Mouse (Mus musculus) layer of hippocampus, postnatal 25 days (tissue): ENCODE measurements around the gene Etl4. TPM values are rescaled to one million over a fixed set of nuclear protein-coding genes. Genes with fewer than 3 reads are reported as not detected.
"Not testable (repeated sequence)": the region's sequence is repeated elsewhere in the genome, so short reads cannot be mapped to it uniquely, and the experiment has no call there.

Experiments
- DNase-seq, 2 experiments: peaks; one replicate each; pipeline ENCODE4 v3.0.0; 2022; ENCODE audit warnings: mixed read lengths in 2 of 2, low spot score in 1 of 2; ENCODE audit errors: extremely low spot score in 1 of 2
- total RNA-seq, 2 experiments: library from RNA; stranded (reverse); gene quantifications; 2 replicates each; pipeline ENCODE4 v1.2.3; 2021

Etl4 gene
- total RNA-seq, 2 experiments from 2014 or later, result 67.0 to 77.8 TPM

DNA sequence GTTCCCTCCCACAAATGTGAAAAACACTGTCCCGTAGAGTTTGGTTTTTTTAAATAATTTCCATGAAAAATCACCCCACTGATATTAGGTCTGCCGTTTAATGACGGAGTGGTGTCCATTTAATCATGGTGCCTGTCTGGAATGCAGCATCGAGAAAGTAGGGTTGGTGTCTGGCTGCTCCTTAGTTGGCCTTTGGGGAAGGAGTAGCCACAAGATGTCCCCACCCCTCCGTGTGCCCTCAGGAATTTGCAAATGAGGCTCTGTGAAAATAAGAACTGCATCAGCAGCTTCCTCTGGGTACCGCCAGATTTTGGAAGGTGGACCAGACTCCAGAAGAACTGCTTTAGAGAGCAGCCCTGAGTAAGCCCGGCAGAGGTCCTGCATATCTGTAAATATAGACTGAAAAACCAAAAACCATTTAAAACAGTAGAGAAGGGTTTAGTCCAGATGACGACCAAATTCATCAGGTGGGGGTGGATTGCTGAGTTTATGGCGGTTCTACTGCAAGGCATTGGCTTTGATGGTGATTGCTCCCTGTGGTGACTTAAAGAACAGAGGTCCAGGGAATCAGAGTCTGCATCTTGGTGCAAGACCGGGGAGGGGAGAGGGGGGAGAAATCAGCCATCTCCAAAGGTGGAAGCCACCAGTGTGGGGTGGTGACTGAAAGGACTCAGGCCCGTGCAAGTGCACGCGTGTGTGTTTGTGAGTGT is 762.1 kb downstream of the Etl4 start:
- DNase-seq, result no peak

DNA sequence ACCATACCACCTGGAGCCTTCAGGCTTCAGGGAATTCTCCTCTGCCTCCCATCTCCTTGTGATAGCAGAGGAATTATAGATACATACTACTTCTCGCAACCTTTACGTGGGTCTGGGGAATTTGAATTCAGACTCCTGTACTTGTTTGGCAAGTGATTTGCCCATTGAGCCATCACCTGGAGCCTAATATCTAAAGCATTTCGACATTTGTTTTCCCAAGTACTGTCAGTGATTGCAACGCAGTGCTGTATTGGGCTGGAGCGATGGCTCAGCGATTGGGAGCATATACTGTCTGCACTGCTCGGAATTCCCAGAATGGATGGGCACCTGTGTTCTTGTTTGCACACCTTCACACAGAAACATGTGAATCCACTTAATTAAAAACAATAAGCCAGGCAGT is 762.7 kb downstream of the Etl4 start:
- no peak for DNase-seq

DNA sequence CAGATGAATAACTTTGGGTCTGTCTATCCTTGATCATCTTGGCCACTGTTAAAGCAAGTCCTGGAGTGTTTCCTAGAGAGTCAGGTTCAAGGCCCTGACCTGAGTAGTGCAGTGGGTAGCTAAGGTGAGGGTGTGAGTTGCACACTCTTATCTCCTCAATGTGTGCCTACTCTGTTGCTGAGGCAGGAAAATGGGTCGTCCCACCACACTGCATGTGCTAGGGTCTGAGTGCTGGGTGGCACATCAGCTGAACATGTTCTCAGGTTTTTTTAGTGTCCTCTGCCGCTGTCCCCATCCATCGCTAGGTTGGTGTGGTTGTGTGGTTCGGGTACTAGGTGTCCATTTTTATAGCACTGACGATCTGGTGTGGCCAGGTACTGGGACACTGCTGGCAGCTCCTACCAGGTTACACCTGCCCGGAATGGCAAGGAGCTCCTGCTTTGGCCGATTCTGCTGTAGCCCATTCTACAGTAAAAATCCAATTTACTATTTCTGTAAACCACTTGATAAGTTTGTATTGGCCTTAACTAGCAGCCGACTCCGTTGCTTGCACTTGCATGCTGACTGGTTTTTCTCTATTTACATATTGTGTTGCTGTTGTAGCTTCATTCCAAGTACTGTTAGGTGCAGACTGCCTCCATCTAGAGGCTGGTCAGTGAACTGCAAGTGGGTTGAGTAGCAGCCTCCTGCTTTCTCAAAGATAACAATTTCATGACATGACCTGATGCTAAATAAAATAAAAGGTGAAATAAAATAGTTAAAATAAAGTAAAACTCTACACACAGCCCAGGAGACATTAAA is 763.4 kb downstream of the Etl4 start:
- DNase-seq, result peak; percentile 41 to 79

DNA sequence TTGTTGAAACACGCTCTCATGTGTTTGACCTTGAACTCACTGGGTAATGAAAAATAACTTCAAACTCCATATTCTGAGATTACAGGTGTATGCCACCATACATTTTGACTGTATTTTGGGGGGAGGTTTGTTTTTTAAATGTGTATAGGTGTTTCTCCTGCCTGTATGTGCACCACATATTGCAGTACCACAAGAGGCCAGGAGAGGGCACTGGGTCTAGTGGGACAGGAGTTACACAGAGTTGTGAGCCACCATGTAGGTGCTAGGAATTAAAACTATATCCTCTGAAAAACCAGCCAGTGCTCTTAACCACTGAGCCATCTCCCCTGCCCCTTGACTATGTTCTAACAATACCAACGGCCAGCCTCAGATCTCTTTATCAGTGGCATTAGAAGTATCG is 766.8 kb downstream of the Etl4 start:
- DNase-seq, result no peak

DNA sequence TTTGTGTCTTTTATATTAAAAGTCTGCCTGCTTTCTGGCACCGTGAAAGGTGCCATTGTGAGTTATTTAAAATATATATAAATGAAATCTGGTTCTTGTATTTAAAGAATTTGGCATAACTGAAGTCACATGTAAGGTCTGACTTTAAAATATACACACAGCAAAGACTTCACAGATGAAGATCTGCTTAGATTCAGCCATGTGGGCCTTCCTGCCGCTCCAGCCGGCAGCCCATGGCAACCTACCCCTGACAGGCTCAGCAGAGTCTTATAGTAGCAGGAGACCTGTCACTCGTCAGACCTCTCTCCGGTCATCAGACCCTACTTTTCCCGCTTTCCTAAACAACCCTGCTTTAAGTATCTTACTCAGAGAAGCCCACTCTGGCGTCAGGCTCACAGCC is 769.2 kb downstream of the Etl4 start:
- no peak for DNase-seq

DNA sequence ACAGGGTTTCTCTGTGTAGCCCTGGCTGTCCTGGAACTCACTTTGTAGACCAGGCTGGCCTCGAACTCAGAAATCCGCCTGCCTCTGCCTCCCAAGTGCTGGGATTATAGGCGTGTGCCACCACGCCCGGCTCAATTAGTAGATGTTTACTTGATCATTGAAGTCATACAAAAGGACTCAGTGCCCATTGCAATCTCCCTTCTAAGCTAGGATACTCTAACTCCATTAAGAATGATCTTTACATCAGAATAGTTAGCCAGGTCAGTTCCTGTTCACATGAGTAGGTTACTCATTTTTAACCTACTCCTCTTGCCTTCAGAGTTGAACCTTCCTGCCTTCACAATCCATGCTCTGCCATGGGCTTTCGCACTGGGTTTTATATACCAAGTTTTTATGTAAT is 772.6 kb downstream of the Etl4 start:
- DNase-seq, result not testable (repeated sequence)

DNA sequence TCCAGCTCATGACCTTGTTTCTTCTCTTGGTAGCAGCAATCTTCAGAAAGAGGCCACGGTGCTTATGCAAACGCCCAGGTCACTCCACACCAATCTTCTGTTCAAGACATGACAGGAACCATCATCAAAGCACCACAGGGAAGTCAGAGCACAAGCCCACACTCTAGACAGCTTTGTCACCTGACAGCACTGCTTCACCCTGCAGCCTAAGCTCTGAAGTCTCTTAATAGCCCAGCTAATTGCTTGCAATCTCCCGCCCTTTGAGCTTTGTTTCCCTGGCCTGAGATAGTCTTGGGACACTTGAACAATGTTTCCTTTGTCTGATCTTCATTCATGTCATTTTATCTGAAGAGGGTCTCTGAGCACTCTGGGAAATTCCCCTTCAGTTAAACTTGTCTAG is 779.8 kb downstream of the Etl4 start:
- no peak for DNase-seq

DNA sequence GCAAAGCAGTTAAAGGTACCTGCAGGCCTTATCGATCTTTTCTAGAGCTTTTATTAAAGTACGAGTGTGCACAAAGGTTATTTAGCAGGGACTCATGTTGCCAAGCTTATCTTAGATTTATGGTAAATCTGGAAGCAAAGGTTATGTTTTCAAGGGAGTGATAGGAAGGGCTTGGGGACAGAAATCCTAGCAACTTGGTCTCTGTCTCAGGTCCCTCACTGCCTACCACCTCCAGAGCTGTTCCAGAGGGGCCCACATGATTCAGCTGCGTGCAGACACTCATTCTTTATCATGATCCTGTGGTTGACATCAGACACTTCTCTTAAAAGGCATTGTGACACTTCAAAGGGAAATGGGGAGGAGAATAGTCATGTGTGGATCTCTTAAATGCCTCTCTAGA is 783.3 kb downstream of the Etl4 start:
- no peak for DNase-seq

DNA sequence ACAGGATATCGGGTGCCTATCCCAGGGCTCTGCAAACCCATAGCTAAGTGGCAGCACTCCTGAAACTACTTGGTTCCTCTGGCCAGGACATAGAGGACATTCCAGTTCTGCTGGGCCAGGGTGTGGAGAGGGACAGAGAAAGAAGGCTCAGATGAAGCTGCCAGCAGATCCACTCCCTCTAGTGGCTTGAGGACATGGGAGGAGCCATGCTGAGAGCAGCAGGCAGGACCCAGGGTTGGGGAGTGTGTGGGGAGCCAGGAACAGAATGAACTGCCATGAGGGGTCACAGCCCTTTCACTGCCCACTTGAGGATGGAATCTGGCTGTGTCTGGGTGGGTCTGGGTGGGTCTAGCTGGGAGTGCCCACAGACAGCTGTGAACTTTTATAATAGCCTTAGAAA is 784.2 kb downstream of the Etl4 start:
- DNase-seq, result no peak

DNA sequence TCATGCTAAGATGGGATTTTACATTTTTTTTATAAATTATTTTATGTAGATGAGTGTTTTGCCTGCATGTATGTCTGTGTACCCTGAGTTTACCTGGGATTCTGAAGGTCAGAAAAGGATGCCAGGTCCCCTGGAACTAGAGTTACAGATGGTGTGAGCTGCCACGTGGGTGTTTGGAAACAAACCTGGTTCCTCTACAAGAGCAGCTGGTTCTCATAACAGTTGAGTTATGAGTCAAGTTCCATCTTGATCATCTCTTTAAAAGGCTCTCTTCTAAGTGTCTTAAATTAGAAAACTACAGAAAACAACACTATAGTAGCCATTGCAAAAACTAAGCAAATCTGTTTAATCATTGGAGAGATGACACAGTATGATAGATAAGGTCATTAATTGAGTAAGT is 788.1 kb downstream of the Etl4 start:
- DNase-seq, result no peak

DNA sequence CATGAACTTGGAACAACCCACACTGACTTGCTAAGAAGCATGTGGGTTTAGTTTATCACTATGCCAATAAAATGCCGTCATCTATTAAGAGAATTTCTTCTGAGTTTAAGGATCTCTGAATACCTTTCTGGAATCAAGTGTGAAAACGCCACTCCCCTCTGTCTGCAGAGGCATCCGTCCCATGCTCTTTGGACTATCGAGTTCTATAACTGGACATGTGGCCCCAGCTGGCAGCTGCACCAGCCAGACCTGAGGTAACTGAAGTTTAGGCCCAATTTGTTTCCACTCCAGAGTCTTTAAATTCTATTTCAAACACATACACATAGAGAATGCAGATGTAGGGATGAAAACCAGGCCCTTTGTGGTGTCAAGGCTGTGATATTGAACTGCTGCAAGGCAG is 795.5 kb downstream of the Etl4 start:
- no peak for DNase-seq

DNA sequence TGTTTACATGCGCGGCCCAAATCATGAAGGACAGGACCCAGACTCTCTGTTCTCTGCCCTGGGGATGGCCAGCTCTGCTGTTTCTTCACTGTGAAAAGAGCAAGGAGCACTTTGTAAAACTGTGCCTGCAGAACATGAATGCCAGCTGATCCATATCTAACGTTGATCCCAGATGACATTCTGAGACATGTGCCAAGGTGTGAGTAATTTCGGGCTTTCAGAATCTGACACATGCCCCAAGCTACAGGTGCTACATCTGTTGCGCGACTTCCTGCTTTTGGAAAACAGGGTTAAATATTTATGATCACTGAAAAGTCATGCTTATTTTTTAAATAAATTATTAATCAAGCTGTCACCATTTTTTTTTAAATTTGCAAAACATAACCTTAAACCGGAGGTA is 801.0 kb downstream of the Etl4 start:
- no peak for DNase-seq

DNA sequence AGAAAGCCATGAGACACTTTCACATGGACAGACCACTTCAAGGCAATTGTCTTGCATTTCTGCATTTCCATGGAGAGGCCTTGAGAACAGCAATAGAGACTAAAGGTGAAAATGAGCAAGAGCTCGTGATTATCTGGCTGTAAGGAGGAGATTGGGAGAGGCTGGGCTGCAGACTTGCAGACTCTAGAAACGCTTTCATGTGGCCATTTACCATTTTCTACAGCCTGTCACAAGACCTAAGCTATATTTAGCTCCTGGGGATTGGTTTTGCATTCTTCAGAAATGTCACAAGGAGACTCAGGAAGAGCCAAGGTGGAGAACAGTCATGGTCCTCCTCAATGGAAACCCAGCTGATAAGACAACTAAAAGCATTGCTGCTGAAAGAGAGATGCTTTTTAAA is 801.4 kb downstream of the Etl4 start:
- no peak for DNase-seq

DNA sequence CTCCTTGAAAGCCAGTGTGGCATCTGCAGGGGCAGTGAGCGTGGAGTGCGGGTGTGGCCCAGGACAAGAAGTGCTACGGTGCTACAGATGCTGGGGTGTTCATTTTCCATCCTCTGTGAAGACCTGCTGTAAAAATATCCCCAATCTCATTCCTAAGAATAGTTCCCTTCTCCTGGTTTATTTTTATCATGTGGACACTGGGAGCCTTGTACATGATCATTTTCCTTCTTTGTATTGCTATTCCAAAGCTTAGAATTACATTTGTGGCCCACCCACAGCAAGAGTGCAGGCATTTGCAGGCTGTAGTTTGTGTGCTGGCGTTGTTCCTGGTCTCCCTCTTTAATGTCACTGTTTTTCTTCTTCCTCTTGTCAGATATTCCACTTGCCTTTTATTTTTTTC is 809.5 kb downstream of the Etl4 start:
- DNase-seq, result no peak

DNA sequence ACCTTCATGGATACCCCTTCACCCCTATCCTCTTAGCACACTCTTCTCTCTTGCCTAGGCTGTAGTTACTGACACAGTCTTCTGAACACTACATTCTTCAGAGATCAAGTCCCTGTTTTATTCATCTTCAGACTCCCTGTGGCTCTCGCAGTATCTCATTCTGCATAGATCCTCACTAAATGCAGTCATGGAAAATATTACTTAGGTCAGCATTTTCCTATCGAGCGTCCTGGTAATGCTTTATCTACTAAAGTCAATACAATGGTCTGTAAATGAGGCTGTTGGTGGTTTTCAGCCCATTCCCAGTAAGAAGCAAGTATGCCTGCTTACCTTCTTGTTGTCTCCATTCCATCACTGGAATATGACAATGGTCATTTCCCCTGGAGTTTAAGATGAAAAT is 811.5 kb downstream of the Etl4 start:
- DNase-seq, result no peak

DNA sequence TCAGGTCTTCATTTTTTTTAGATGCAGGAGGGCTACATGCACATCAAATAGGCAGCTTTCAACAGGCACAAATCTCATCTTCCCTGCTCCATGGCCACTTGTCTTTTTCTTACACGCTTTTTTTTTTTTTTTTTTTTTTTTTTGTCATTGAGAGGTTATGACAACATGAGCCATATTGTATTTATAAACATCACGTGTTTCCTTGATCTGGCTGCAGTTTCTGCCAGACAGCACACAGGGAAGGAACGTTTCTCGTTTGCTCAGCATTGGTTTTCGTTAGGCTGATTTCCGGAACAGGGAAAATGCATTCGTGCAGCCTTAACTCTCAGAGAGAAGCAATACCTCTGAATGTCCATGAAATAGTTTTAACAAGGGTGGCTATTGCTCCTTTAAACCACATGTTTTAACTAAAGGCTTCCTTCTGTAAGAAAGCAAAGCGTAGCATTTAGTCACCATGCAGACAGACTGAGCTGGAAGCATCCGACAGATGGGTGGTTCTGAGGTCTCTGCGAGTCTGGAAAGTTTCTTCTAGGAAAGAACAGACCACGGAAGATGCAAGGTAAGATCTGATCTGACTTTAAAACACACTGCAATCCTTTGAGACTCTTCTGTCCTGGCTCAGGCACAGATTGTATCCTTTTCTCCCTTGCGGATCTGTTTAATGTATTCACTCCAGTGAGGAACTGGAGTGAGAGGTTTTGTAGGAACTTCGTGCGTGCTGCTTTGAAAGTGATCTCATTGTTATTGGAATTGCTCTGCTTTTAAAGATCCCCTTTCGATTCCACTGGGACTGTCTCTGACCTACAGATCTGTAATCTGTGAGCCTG is 812.8 kb downstream of the Etl4 start:
- DNase-seq, result no peak

DNA sequence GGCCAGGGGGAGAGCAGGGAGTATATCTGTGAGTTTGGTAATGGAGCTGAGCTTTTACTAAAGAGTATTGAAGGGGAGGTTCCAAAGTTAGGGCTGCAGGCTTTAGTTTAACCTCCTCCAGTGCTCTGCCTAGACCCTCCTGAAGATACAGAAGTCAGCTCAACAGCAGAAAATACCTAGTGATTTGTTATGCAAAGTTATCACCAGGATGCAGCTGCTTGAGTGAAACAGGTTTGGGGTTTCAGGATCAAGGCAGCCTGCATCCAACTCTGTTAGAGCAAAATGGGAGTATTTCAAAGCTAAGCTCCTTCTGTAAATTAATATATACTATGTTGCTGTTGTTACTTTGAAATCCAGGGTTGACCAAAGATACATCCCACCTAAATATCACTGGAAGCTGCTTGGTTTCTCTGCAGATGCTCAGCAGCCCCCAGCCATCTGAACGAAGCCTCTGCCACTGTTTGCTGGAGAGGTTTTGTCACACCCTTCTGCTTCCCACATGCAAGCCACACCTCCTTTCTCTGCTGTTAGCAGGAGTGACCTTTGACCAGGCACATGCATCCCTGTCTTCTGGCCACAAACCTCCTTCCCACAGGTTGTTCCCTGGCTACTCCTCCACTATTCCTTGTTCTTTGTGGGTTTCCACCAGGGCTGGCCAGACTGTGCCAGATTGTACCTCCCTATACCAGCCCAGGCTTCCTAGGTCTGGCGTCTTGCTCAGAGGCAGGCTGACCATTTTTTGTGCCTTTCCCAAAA is 814.6 kb downstream of the Etl4 start:
- no peak for DNase-seq

DNA sequence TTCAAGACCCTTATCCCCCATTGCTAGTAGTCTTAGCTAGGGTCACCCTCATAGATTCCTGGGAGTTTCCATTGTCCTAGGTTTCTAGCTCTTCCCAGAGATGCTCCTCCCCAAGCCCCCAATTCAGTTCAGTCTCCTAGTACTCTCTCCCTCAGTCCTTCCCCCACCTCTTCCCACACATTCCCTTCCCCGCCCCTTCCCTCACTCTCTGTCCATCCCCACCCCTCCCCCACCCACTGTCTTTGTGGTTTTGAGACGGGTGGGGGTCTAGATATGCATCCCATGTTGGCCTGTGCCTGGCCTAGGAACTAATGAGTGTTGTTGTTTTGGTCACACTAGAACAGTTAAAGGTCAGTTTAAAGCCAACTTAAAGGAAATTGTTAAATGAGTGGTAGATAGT is 817.4 kb downstream of the Etl4 start:
- no peak for DNase-seq

DNA sequence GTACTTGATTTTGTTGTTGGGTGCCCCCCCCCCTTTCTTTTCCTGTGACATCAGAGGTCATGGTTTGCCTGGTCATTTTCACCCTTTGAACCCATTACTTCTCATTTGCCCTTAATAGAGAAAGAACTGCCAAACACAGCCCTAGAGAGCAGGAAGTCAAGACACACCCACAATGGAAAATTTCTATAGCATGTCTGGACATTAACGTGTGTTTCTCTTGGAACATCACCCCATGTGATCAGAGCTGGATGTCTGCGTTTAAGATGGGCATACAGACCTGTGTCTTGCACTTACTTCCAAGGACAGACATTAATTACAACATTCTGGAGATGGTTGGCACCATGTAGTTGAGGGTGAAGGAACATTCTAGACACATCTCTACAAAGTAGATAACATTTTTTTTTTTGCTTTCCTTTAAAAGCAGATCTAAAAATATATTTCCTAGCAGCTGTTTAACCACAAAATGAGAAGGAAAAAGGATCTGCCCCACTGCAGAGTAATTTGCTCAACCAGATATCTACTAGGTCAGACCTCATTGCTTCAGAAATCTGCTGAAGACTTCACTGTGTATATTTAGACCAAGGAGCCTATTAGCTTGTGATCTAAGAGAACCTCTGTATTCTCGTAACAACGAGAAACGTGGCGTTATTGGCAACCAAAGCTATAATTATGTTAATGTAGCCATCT is 818.3 kb downstream of the Etl4 start:
- no peak for DNase-seq

DNA sequence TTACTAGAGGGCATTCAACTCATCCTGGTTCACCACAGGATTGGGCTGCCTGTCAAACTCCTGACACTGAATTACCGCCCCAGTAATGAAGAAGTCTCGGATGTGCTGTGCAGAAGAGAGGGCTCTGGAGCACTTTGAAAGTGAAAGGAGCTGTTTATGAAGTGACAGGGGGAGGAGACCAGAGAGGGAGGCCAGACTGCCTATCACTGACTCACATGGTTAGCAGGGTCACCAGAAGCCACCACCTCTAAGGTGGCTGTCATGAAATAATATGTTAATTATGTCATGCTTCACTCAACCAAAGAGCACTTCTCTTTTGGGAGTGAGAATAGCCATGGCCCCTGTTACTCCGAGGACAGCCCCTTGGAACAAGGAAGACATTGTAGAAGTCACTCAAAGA is 825.9 kb downstream of the Etl4 start:
- no peak for DNase-seq
